Mouse (Mus musculus): ENCODE measurements around the gene Ccdc170. TPM values are rescaled to one million over a fixed set of nuclear protein-coding genes. Genes with fewer than 3 reads are reported as not detected.

Ccdc170 gene
- polyA plus RNA-seq, 1 experiment = not detected

- Histone ChIP-seq H3K27ac (ENCODE audit: insufficient read depth, low read depth, low read length) (no peak overlapping the region), H3K4me3 (ENCODE audit: low read depth, low read length) (no peak overlapping the region), H3K27me3 (ENCODE audit: control insufficient read depth, insufficient read depth, low read length) (no peaks in the 10 kb centered on the region), H3K36me3 (ENCODE audit: control insufficient read depth, insufficient read depth, low read length) (no peaks in the 10 kb centered on the region), H3K4me1 (ENCODE audit: control insufficient read depth, insufficient read depth, insufficient read length, low read length) (peaks cover 2% of the 10 kb centered on the region; the same call in 1 of the 2 replicates)
- TF ChIP-seq CTCF (IDR thresholded peaks at IDR 0.05; ENCODE audit: extremely low read depth, insufficient read length, insufficient replicate concordance, low read depth, low read length) = no peak
- WGBS = 47% methylated on average over 3 of the region's 3 CpGs
Observed at GRCm38 (mm10) chr10:4469406-4469805, 12.9 kb upstream of the Ccdc170 start.

DNA sequence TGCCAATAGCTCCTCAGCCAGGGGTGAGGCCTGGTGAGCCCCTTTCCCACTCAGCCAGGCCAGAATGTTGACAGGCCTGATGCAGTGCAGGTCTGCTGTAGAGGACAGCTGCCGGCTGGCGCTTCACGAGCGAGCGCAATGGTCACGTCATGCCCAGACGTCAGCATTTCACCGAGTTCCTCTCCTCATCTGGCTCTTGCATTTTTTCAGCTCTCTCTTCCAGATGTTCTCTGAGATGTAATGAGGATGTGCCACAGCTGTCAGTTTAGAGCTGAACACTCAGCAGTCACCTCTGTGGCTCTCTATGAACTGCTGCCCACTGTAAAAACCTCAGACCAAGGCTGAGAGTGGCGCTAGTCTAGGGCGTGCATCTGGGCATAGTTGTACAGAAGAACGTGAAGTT is 8.7 kb upstream of the Ccdc170 start:
- no peak overlapping the region for H3K4me3 ChIP-seq (ENCODE audit: low read depth, low read length)
- WGBS = 80% methylated on average over 11 of the region's 11 CpGs
- H3K4me1 ChIP-seq (ENCODE audit: control insufficient read depth, insufficient read depth, insufficient read length, low read length) = peaks cover 7% of the 10 kb centered on the region; the same call in 1 of the 2 replicates
- TF ChIP-seq CTCF (IDR thresholded peaks at IDR 0.05; ENCODE audit: extremely low read depth, insufficient read length, insufficient replicate concordance, low read depth, low read length) (no peak), POLR2A (IDR thresholded peaks at IDR 0.05; ENCODE audit: low read depth, low read length) (no peak)
- H3K27me3 ChIP-seq (ENCODE audit: control insufficient read depth, insufficient read depth, low read length) = no peaks in the 10 kb centered on the region
- no peaks in the 10 kb centered on the region for H3K36me3 ChIP-seq (ENCODE audit: control insufficient read depth, insufficient read depth, low read length)
- no peak overlapping the region for H3K27ac ChIP-seq (ENCODE audit: insufficient read depth, low read depth, low read length)

GRCm38 (mm10) chr10:4475431-4475830 is 6.9 kb upstream of the Ccdc170 start:
- TF ChIP-seq POLR2A (IDR thresholded peaks at IDR 0.05; ENCODE audit: low read depth, low read length) (no peak), CTCF (IDR thresholded peaks at IDR 0.05; ENCODE audit: extremely low read depth, insufficient read length, insufficient replicate concordance, low read depth, low read length) (no peak)
- Histone ChIP-seq H3K36me3 (ENCODE audit: control insufficient read depth, insufficient read depth, low read length) (no peaks in the 10 kb centered on the region), H3K27ac (ENCODE audit: insufficient read depth, low read depth, low read length) (no peak overlapping the region), H3K27me3 (ENCODE audit: control insufficient read depth, insufficient read depth, low read length) (no peaks in the 10 kb centered on the region), H3K4me3 (ENCODE audit: low read depth, low read length) (no peak overlapping the region), H3K4me1 (ENCODE audit: control insufficient read depth, insufficient read depth, insufficient read length, low read length) (peaks cover 4% of the 10 kb centered on the region; the same call in 1 of the 2 replicates)
- WGBS = 84% methylated on average over 3 of the region's 3 CpGs

DNA sequence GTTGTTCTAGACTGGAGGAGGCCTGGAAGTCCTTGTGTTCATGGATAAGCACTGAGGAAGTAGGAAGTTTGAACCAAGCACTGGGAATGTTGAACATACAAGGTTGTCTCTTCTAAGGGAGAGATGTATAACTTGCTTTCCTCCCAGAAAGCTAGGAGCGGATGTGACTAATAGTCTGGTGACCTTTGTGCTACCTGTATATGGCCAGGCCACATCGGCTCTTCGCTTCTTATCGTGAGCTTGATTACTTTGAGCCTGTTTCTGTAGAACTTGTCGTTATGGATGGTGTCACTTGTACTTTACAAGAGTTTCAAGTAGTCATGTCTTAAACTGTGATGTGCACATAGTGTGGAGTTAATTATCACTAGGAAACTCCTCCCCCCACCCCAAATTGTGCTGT is 5.7 kb upstream of the Ccdc170 start:
- no peak overlapping the region for H3K4me3 ChIP-seq (ENCODE audit: low read depth, low read length)
- H3K27ac ChIP-seq (ENCODE audit: insufficient read depth, low read depth, low read length) = peak overlapping the region; percentile 56; the same call in 1 of the 2 replicates
- peaks cover 4% of the 10 kb centered on the region; the same call in 1 of the 2 replicates for H3K4me1 ChIP-seq (ENCODE audit: control insufficient read depth, insufficient read depth, insufficient read length, low read length)
- no peaks in the 10 kb centered on the region for H3K27me3 ChIP-seq (ENCODE audit: control insufficient read depth, insufficient read depth, low read length)
- WGBS = 38% methylated on average over 5 of the region's 5 CpGs
- no peaks in the 10 kb centered on the region for H3K36me3 ChIP-seq (ENCODE audit: control insufficient read depth, insufficient read depth, low read length)
- TF ChIP-seq POLR2A (IDR thresholded peaks at IDR 0.05; ENCODE audit: low read depth, low read length) (no peak), CTCF (IDR thresholded peaks at IDR 0.05; ENCODE audit: extremely low read depth, insufficient read length, insufficient replicate concordance, low read depth, low read length) (no peak)

DNA sequence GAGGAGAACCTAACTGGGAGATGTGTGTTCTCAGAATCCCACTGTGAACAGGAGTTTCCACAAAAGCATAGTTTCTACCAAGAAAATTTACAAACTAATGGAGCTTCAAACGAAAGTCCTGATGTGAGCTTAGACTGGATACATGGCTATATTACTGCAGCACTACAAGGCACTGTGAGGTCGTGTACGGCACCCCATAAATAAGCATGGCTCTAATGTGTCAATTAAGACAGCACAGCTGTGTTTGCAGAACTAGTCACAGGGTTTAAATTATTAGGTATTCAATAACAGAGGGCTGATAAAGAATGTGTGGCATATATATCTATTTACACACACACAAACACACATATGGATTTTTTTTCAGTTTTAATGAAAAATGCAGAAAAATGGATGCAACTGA is 1.4 kb upstream of the Ccdc170 start:
- 48% methylated on average over 3 of the region's 3 CpGs for WGBS
- no peak overlapping the region for H3K27ac ChIP-seq (ENCODE audit: insufficient read depth, low read depth, low read length)
- no peak overlapping the region for H3K4me3 ChIP-seq (ENCODE audit: low read depth, low read length)
- peaks cover 3% of the 10 kb centered on the region; the same call in 1 of the 2 replicates for H3K4me1 ChIP-seq (ENCODE audit: control insufficient read depth, insufficient read depth, insufficient read length, low read length)
- TF ChIP-seq CTCF (IDR thresholded peaks at IDR 0.05; ENCODE audit: extremely low read depth, insufficient read length, insufficient replicate concordance, low read depth, low read length) (no peak), POLR2A (IDR thresholded peaks at IDR 0.05; ENCODE audit: low read depth, low read length) (no peak)
- no peaks in the 10 kb centered on the region for H3K36me3 ChIP-seq (ENCODE audit: control insufficient read depth, insufficient read depth, low read length)
- no peaks in the 10 kb centered on the region for H3K27me3 ChIP-seq (ENCODE audit: control insufficient read depth, insufficient read depth, low read length)

DNA sequence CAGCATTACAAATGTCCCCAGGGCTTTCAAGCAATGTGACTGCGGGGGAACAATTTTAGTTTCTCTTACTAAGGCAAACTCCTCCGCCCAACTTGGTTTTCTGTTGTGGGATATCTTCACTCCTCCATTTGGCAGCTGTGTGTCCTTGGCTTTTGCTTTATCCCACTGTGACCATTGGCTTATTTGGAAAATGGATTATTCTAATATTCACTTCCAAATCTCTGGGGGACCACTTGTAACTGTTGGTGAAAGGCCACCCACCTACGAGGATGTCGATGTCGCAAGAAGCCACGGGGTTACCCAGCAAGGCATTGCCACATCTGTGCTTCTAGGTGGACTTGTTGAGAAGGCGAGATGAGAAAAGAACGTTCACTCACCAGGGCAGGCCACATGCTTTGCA is 607 bp upstream of the Ccdc170 start:
- 76% methylated on average over 8 of the region's 8 CpGs for WGBS
- Histone ChIP-seq H3K36me3 (ENCODE audit: control insufficient read depth, insufficient read depth, low read length) (no peaks in the 10 kb centered on the region), H3K4me3 (ENCODE audit: low read depth, low read length) (no peak overlapping the region), H3K4me1 (ENCODE audit: control insufficient read depth, insufficient read depth, insufficient read length, low read length) (no peaks in the 10 kb centered on the region; the same call in 1 of the 2 replicates), H3K27me3 (ENCODE audit: control insufficient read depth, insufficient read depth, low read length) (no peaks in the 10 kb centered on the region), H3K27ac (ENCODE audit: insufficient read depth, low read depth, low read length) (no peak overlapping the region)
- TF ChIP-seq CTCF (IDR thresholded peaks at IDR 0.05; ENCODE audit: extremely low read depth, insufficient read length, insufficient replicate concordance, low read depth, low read length) = no peak
- TF ChIP-seq POLR2A (IDR thresholded peaks at IDR 0.05; ENCODE audit: low read depth, low read length) = no peak

DNA sequence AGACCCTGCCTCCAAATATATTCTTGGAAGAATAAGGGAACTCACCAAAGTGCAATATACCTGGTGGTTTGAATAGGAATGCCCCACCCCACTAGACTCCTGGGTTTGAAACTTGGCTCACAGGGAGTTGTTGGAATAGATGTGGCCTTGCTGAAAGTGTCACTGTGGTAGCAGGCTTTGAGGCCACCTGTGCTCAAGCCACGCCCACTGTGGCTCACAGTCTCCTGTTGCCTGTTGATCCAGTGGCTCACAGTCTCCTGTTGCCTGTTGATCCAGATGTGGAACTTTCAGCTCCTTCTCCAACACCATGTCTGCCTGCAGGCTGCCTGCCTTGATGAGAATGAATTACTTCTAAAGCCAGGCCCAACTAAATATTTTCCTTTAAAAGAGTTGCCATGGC is 1.5 kb downstream of the Ccdc170 start:
- no peak overlapping the region for H3K27ac ChIP-seq (ENCODE audit: insufficient read depth, low read depth, low read length)
- TF ChIP-seq POLR2A (IDR thresholded peaks at IDR 0.05; ENCODE audit: low read depth, low read length) = no peak
- no peak for TF ChIP-seq CTCF (IDR thresholded peaks at IDR 0.05; ENCODE audit: extremely low read depth, insufficient read length, insufficient replicate concordance, low read depth, low read length)
- 100% methylated on average over 1 of the region's 1 CpGs for WGBS
- no peaks in the 10 kb centered on the region for H3K4me1 ChIP-seq (ENCODE audit: control insufficient read depth, insufficient read depth, insufficient read length, low read length)
- H3K36me3 ChIP-seq (ENCODE audit: control insufficient read depth, insufficient read depth, low read length) = no peaks in the 10 kb centered on the region
- H3K27me3 ChIP-seq (ENCODE audit: control insufficient read depth, insufficient read depth, low read length) = no peaks in the 10 kb centered on the region
- no peak overlapping the region for H3K4me3 ChIP-seq (ENCODE audit: low read depth, low read length)

Data from small intestine, adult 2 months (tissue).